Mouse (Mus musculus) gastrocnemius, postnatal 10 days (tissue): ENCODE results near the gene Gm20388. TPM values are rescaled to one million over a fixed set of nuclear protein-coding genes. Genes with fewer than 3 reads are reported as not detected.
A peak's percentile ranks its signal among the peaks of the same experiment; 100 is the strongest.

ENCODE experiments used
- DNase-seq: peaks from one replicate; pipeline ENCODE4 v3.0.0; 2021; ENCODE audit warnings: mixed read lengths
- total RNA-seq, 2 experiments: library from RNA; stranded (reverse); gene quantifications; 2 replicates each; pipeline ENCODE4 v1.2.3; 2021

Gene Gm20388
- total RNA-seq, 2 experiments from 2014 or later: 2.9 to 6.0 TPM

- DNase-seq: peak; percentile 91
Observed at GRCm38 (mm10) chr8:124349663-124350062, 4439.0 kb downstream of the Gm20388 start.

- no peak for DNase-seq
Observed at GRCm38 (mm10) chr8:124351636-124352035, 4441.0 kb downstream of the Gm20388 start.

- no peak for DNase-seq
Observed at GRCm38 (mm10) chr8:124360911-124361310, 4450.3 kb downstream of the Gm20388 start.

- no peak for DNase-seq
Observed at GRCm38 (mm10) chr8:124361773-124362427, 4451.3 kb downstream of the Gm20388 start.

- DNase-seq: no peak
Observed at GRCm38 (mm10) chr8:124362589-124362988, 4451.9 kb downstream of the Gm20388 start.

GRCm38 (mm10) chr8:124363337-124363736 lies 4452.7 kb downstream of the Gm20388 start:
- no peak for DNase-seq

- DNase-seq: peak; percentile 74
Observed at GRCm38 (mm10) chr8:124368213-124368612, 4457.6 kb downstream of the Gm20388 start.

GRCm38 (mm10) chr8:124370422-124371183 lies 4460.0 kb downstream of the Gm20388 start:
- DNase-seq: no peak

- DNase-seq: no peak
Observed at GRCm38 (mm10) chr8:124371410-124372123, 4460.9 kb downstream of the Gm20388 start.

- no peak for DNase-seq
Observed at GRCm38 (mm10) chr8:124373753-124374152, 4463.1 kb downstream of the Gm20388 start.

- no peak for DNase-seq
Observed at GRCm38 (mm10) chr8:124375168-124375567, 4464.5 kb downstream of the Gm20388 start.

- no peak for DNase-seq
Observed at GRCm38 (mm10) chr8:124375727-124376126, 4465.1 kb downstream of the Gm20388 start.

GRCm38 (mm10) chr8:124376406-124376805 lies 4465.8 kb downstream of the Gm20388 start:
- no peak for DNase-seq

GRCm38 (mm10) chr8:124379289-124379688 lies 4468.6 kb downstream of the Gm20388 start:
- DNase-seq: no peak

GRCm38 (mm10) chr8:124382235-124382634 lies 4471.6 kb downstream of the Gm20388 start:
- no peak for DNase-seq

- no peak for DNase-seq
Observed at GRCm38 (mm10) chr8:124384336-124384735, 4473.7 kb downstream of the Gm20388 start.

- DNase-seq: no peak
Observed at GRCm38 (mm10) chr8:124386225-124386899, 4475.7 kb downstream of the Gm20388 start.

GRCm38 (mm10) chr8:124389495-124389894 lies 4478.9 kb downstream of the Gm20388 start:
- no peak for DNase-seq

- no peak for DNase-seq
Observed at GRCm38 (mm10) chr8:124391191-124391590, 4480.6 kb downstream of the Gm20388 start.

GRCm38 (mm10) chr8:124392271-124393012 lies 4481.8 kb downstream of the Gm20388 start:
- no peak for DNase-seq

GRCm38 (mm10) chr8:124393013-124393412 lies 4482.4 kb downstream of the Gm20388 start:
- DNase-seq: no peak

- DNase-seq: no peak
Observed at GRCm38 (mm10) chr8:124393927-124394326, 4483.3 kb downstream of the Gm20388 start.
